Mouse (Mus musculus): ENCODE data around the gene Nolc1.

GRCm38 (mm10) chr19:46095291-46095690 is 19.6 kb downstream of the Nolc1 start:
- TF ChIP-seq POLR2A (IDR thresholded peaks at IDR 0.05; ENCODE audit: extremely low read depth, insufficient read depth, low read length) = no peak
- no peak for TF ChIP-seq CTCF (IDR thresholded peaks at IDR 0.05; ENCODE audit: low read depth, low read length)
